ENCODE assay signal across 10 mouse cellular contexts in the genomic region with DNA sequence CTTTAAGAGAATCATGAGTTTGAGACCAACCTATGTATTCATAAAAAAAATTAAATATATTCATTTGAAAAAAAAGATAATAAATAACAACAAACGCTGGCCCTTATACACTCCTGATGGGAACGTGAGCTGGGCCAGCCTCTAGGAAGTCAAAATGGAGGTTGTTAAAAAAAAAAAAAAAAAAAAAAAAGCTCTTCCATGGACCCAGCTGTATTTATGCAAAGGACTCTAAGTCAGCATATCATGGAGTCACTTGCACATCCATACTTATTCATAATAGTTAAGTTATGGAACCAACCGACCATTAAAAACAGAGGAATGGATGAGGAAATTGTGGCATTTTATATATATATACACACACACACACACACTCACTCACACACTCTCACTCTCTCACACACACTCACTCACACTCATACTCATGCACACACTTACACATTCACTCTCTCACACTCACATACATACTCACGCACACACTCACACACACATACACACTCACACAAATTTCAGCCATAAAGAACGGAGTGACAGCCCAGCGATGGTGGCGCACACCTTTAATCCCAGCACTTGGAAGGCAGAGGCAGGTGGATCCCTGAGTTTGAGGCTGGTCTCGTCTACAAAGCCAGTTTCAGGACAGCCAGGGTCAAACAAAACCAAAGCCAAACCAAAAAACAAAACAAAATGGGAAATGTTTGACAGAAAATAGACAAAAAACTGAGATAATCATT. TPM values are rescaled to one million over a fixed set of nuclear protein-coding genes. Genes with fewer than 3 reads are reported as not detected.
DNase-seq lines count a peak whose midpoint lies in the region; ATAC-seq and TF ChIP-seq lines count a peak whose summit lies in the region.
"Had no signal": no experiment of that assay in that cellular context is flagged by ENCODE, and none has a peak within 500 bp of the region (broad histone marks: within the 10 kb centered on the region; RNA-seq: fewer than 3 reads in every experiment).

No protein-coding gene starts in this region.

- 87% methylated on average over 8 of the region's 8 CpGs for WGBS in heart, adult 2 months
- WGBS in lung, embryonic 15.5 days: 84% methylated on average over 8 of the region's 8 CpGs
- 59% methylated on average over 8 of the region's 8 CpGs for WGBS in liver, embryonic 14.5 days (ENCODE audit: insufficient replicate concordance)

- peak overlapping the region; percentile 8; the same call in 1 of the 2 replicates for H3K4me2 ChIP-seq in lung, embryonic 15.5 days
- peak overlapping the region; percentile 99; the same call in 1 of the 2 replicates for H3K4me2 ChIP-seq in CH12.LX (ENCODE audit: insufficient read depth, low read depth, poor library complexity, severe bottlenecking)
- peak overlapping the region; percentile 51 for H3K4me2 ChIP-seq in liver, embryonic 14.5 days (ENCODE audit: low read depth)

- H3K27ac ChIP-seq in heart, adult 2 months: peak overlapping the region; percentile 88
- 0 out of 2 replicates have a peak overlapping the region, but pooled peaks have one; percentile 15 for H3K27ac ChIP-seq in lung, embryonic 15.5 days
- H3K27ac ChIP-seq in CH12.LX (ENCODE audit: insufficient read depth, low read depth): peak overlapping the region; percentile 74
- no peak overlapping the region for H3K27ac ChIP-seq in liver, embryonic 14.5 days

- no peak for ATAC-seq in lung, embryonic 15.5 days (ENCODE audit: borderline replicate concordance, extremely low read depth, low FRiP score, low TSS enrichment)
- ATAC-seq in liver, embryonic 14.5 days (ENCODE audit: insufficient read depth): no peak

- dilution Hi-C loops in CH12.LX (cut with MboI; ENCODE audit: extremely low pct_ligation_motif_present, extremely low pct_unique_long_range_greater_than_20kb, low sequenced_read_pairs): no loop called here

- no peak for DNase-seq in heart, adult 2 months
- no peak for DNase-seq in heart, adult 8-10 months (ENCODE audit: low spot score)
- DNase-seq in lung, postnatal 36 days: no peak
- no peak for DNase-seq in CH12.LX (ENCODE audit: extremely low read depth)
- no peak for DNase-seq in liver, embryonic 14.5 days (ENCODE audit: low read depth in 3 of 3, low spot score in 3 of 3)
- DNase-seq in right cerebral cortex, postnatal 10 days (ENCODE audit: low spot score in 2 of 2): no peak
- no peak for DNase-seq in right cerebral cortex, postnatal 4 days
- DNase-seq: cerebellum, adult 11 months; embryo, embryonic 11 days had no signal

- no peaks in the 10 kb centered on the region; the same call in 1 of the 2 replicates for H3K36me3 ChIP-seq in heart, adult 2 months (ENCODE audit: control insufficient read depth, insufficient read depth, low read length)
- peaks cover 6% of the 10 kb centered on the region; the same call in 1 of the 2 replicates for H3K36me3 ChIP-seq in lung, embryonic 15.5 days
- peaks cover 14 to 28% of the 10 kb centered on the region in 2 experiments for H3K36me3 ChIP-seq in CH12.LX (replicated peaks in 1 of 2; ENCODE audit: control insufficient read depth in 1 of 2, insufficient read depth in 1 of 2, low read length in 1 of 2)
- no peaks in the 10 kb centered on the region for H3K36me3 ChIP-seq in liver, embryonic 14.5 days (replicated peaks; ENCODE audit: control insufficient read depth, insufficient read depth, low read depth)

- TF ChIP-seq EP300 in heart, adult 2 months (IDR thresholded peaks at IDR 0.05; ENCODE audit: insufficient read depth, low read depth, low read length): no peak
- no peak for TF ChIP-seq EP300 in CH12.LX (IDR thresholded peaks at IDR 0.05; ENCODE audit: low read length)
- TF ChIP-seq EP300 in liver, embryonic 14.5 days (IDR thresholded peaks at IDR 0.05; ENCODE audit: low read depth): no peak

- peaks cover 7% of the 10 kb centered on the region for H3K4me1 ChIP-seq in heart, adult 2 months (ENCODE audit: control insufficient read depth, insufficient read depth, low read length)
- H3K4me1 ChIP-seq in lung, embryonic 15.5 days: peaks cover 9% of the 10 kb centered on the region; the same call in 1 of the 2 replicates
- H3K4me1 ChIP-seq in CH12.LX (ENCODE audit: control insufficient read depth in 1 of 2, insufficient read depth in 2 of 2): peaks cover 7 to 23% of the 10 kb centered on the region in 2 experiments
- peaks cover 0 to 9% of the 10 kb centered on the region in 2 experiments; a peak in 2 of 4 replicates for H3K4me1 ChIP-seq in liver, embryonic 14.5 days (replicated peaks; ENCODE audit: control insufficient read depth in 2 of 2, insufficient read depth in 2 of 2, low read length in 1 of 2)

- peaks cover 3% of the 10 kb centered on the region for H3K79me2 ChIP-seq in heart, adult 2 months (replicated peaks; ENCODE audit: control insufficient read depth, insufficient read depth, low read length)
- peaks cover 50% of the 10 kb centered on the region for H3K79me2 ChIP-seq in CH12.LX (replicated peaks; ENCODE audit: control insufficient read depth, extremely low read depth, insufficient read depth, poor library complexity, severe bottlenecking)

- no peak for TF ChIP-seq RAD21 in CH12.LX (IDR thresholded peaks at IDR 0.05; ENCODE audit: low read depth, low read length)

- no peaks in the 10 kb centered on the region for H3K9me3 ChIP-seq in lung, embryonic 15.5 days
- H3K9me3 ChIP-seq in CH12.LX (replicated peaks; ENCODE audit: low read length): peaks cover 5% of the 10 kb centered on the region
- H3K9me3 ChIP-seq in liver, embryonic 14.5 days (ENCODE audit: control insufficient read depth, low read length): no peaks in the 10 kb centered on the region

- in situ Hi-C loops in CH12.LX (cut with MboI; ENCODE audit: low pct_ligation_motif_present, low pct_unique_long_range_greater_than_20kb, low sequenced_read_pairs): loop anchor here (10.0 kb wide), 1 partner anchor 93 kb away; no protein-coding TSS in a partner anchor

- H3K9ac ChIP-seq in heart, adult 2 months (ENCODE audit: low read depth, low read length): no peak overlapping the region
- no peak overlapping the region for H3K9ac ChIP-seq in lung, embryonic 15.5 days
- H3K9ac ChIP-seq in CH12.LX (ENCODE audit: insufficient read depth, low read depth): peak overlapping the region; percentile 96; the same call in 1 of the 2 replicates
- H3K9ac ChIP-seq in liver, embryonic 14.5 days (replicated peaks): no peak overlapping the region; the same call in 1 of the 2 replicates

- H3K27me3 ChIP-seq in heart, adult 2 months (ENCODE audit: control insufficient read depth, insufficient read depth, low read length): no peaks in the 10 kb centered on the region
- no peaks in the 10 kb centered on the region for H3K27me3 ChIP-seq in lung, embryonic 15.5 days
- H3K27me3 ChIP-seq in CH12.LX (replicated peaks): no peaks in the 10 kb centered on the region
- no peaks in the 10 kb centered on the region for H3K27me3 ChIP-seq in liver, embryonic 14.5 days (ENCODE audit: control insufficient read depth, insufficient read depth, low read length)

- no peak for TF ChIP-seq CTCF in heart, adult 2 months (IDR thresholded peaks at IDR 0.05)
- TF ChIP-seq CTCF in CH12.LX (conservative IDR thresholded peaks at IDR 0.05 in 1 of 2, IDR thresholded peaks at IDR 0.05 in 1 of 2; ENCODE audit: low read depth in 2 of 2, low read length in 2 of 2): no peak
- no peak for TF ChIP-seq CTCF in liver, embryonic 14.5 days (IDR thresholded peaks at IDR 0.05; ENCODE audit: low read depth)

- no peak for TF ChIP-seq POLR2A in heart, adult 2 months (IDR thresholded peaks at IDR 0.05; ENCODE audit: insufficient read depth, low read depth, low read length)
- TF ChIP-seq POLR2A in CH12.LX (IDR thresholded peaks at IDR 0.05; ENCODE audit: low read depth, low read length): no peak

- intact Hi-C loops in heart, adult 2 months (cut with DNase I): loop anchor here (2.0 to 5.0 kb wide), 2 partner anchors 31 to 74 kb away; no protein-coding TSS in a partner anchor

- no peak overlapping the region; the same call in 1 of the 2 replicates for H3K4me3 ChIP-seq in heart, adult 2 months
- no peak overlapping the region for H3K4me3 ChIP-seq in lung, embryonic 15.5 days
- H3K4me3 ChIP-seq in CH12.LX (replicated peaks in 1 of 3; ENCODE audit: low read depth in 2 of 3, low read length in 2 of 3, poor library complexity in 1 of 3): peak overlapping the region in 1 of 3 experiments; percentile 4
- H3K4me3 ChIP-seq in liver, embryonic 14.5 days (ENCODE audit: insufficient read depth in 1 of 2, low read depth in 2 of 2, low read length in 2 of 2): peak overlapping the region; percentile 11 to 22; a peak in 3 of 4 replicates

TF ChIP-seq in CH12.LX, 34 proteins besides CTCF, POLR2A, EP300 and RAD21:
- TF ChIP-seq MAX (IDR thresholded peaks at IDR 0.05; ENCODE audit: low read length): peak; percentile 33; the same call in 1 of the 2 replicates
- no peak for TF ChIP-seq TBP (conservative IDR thresholded peaks at IDR 0.05; ENCODE audit: low read depth, low read length)
- peak; percentile 81 for TF ChIP-seq ZNF384 (IDR thresholded peaks at IDR 0.05; ENCODE audit: low read depth, low read length)
- 0 out of 2 replicates have a peak, but pooled peaks have one; percentile 28 for TF ChIP-seq MAFK (IDR thresholded peaks at IDR 0.05; ENCODE audit: insufficient replicate concordance, low read length)
- TF ChIP-seq KAT2A (IDR thresholded peaks at IDR 0.05; ENCODE audit: insufficient replicate concordance, low read length): no peak
TF ChIP-seq in CH12.LX: peak in this region for 3.

RNA-seq across cellular contexts. Expression of a gene that starts 6.5 kb away (rescaled TPM):
- 1 to 10 TPM; 6.3 to 8.0 TPM for total RNA-seq in heart, adult 2 months (2021)
- 2.0 and 3.8 TPM in 2 replicates for polyA plus RNA-seq in heart, adult 2 months (2012; rRNA removed)
- total RNA-seq in heart, adult 8-10 months (2022): 1 to 10 TPM; 6.2 to 9.8 (median 7.3) TPM
- polyA plus RNA-seq in lung, embryonic 15.5 days (2015; fragmentation: Nextera tagmentation; extraction: Ambion mirVana): 58.1 TPM in 2 replicates
- 36.2 and 42.6 TPM in 2 replicates for total RNA-seq in CH12.LX (2012; rRNA removed)
- 59.3 and 69.9 TPM in 2 replicates for total RNA-seq in CH12.LX (2014; rRNA removed)
- polyA plus RNA-seq in CH12.LX (2012; ENCODE audit: insufficient read length, low read depth): 53.3 and 64.9 TPM in 2 replicates
- polyA plus RNA-seq in liver, embryonic 14.5 days (2012; rRNA removed): 3.6 and 5.8 TPM in 2 replicates
- polyA plus RNA-seq in liver, embryonic 14.5 days (2014; fragmentation: Nextera tagmentation; extraction: Ambion mirVana): 9.3 and 9.9 TPM in 2 replicates

Comparison
In these comparisons a context has a peak if more than half of its experiments do, and no peak if none do; other contexts are left out.
1. H3K4me3 ChIP-seq: peak in liver, embryonic 14.5 days (2 of 2); none in heart, adult 2 months (single experiment) and lung, embryonic 15.5 days (single experiment).
2. H3K4me2 ChIP-seq: peak in every context shown above with its lines; median percentile 99 in CH12.LX; 51 in liver, embryonic 14.5 days; 8 in lung, embryonic 15.5 days.